Mouse (Mus musculus): Measurements from ENCODE around the gene Ndufa11.

Ndufa11 gene

GRCm38 (mm10) chr17:56761991-56762410, 44.4 kb downstream of the Ndufa11 start:
- DNase-seq, result peak; percentile 99

- peak; percentile 68 for DNase-seq
Measured at GRCm38 (mm10) chr17:56762769-56763731, 45.5 kb downstream of the Ndufa11 start.

- no peak for DNase-seq
Measured at GRCm38 (mm10) chr17:56763741-56764250, 46.2 kb downstream of the Ndufa11 start.

- peak; percentile 92 for DNase-seq
Measured at GRCm38 (mm10) chr17:56764474-56765354, 47.1 kb downstream of the Ndufa11 start, which contains the start of gene Dus3l. TSS of gene Dus3l (plus strand) at chr17:56764757.

GRCm38 (mm10) chr17:56765431-56765830, 47.9 kb downstream of the Ndufa11 start:
- no peak for DNase-seq

- no peak for DNase-seq
Measured at GRCm38 (mm10) chr17:56766631-56767405, 49.3 kb downstream of the Ndufa11 start.

GRCm38 (mm10) chr17:56767531-56768135, 50.1 kb downstream of the Ndufa11 start:
- DNase-seq, result no peak

GRCm38 (mm10) chr17:56768941-56769340, 51.4 kb downstream of the Ndufa11 start:
- no peak for DNase-seq

GRCm38 (mm10) chr17:56769950-56770349, 52.4 kb downstream of the Ndufa11 start, which contains the start of gene Prr22:
TSS of gene Prr22 (plus strand) at chr17:56770250.
- no peak for DNase-seq

Measured in thymus, postnatal 4 days (tissue).